Mouse (Mus musculus): ENCODE results near the gene Wdsub1. TPM values are rescaled to one million over a fixed set of nuclear protein-coding genes. Genes with fewer than 3 reads are reported as not detected.

Gene Wdsub1
- total and polyA plus RNA-seq, 3 experiments = 8.2 to 13.5 (median 12.9) TPM

- dilution Hi-C loops (cut with MboI; ENCODE audit: extremely low pct_ligation_motif_present, extremely low pct_unique_long_range_greater_than_20kb, low sequenced_read_pairs) (no loop called here), in situ Hi-C loops (cut with MboI; ENCODE audit: low pct_ligation_motif_present, low pct_unique_long_range_greater_than_20kb, low sequenced_read_pairs) (no loop called here)
- H3K27me3 ChIP-seq (replicated peaks) = no peaks in the 10 kb centered on the region
- H3K27ac ChIP-seq (ENCODE audit: insufficient read depth, low read depth) = no peak overlapping the region
- H3K4me2 ChIP-seq (ENCODE audit: insufficient read depth, low read depth, poor library complexity, severe bottlenecking) = no peak overlapping the region
- no peaks in the 10 kb centered on the region for H3K4me1 ChIP-seq (ENCODE audit: control insufficient read depth in 1 of 2, insufficient read depth in 2 of 2)
- no peak overlapping the region for H3K9ac ChIP-seq (ENCODE audit: insufficient read depth, low read depth)
- peaks cover 0 to 4% of the 10 kb centered on the region in 2 experiments for H3K36me3 ChIP-seq (replicated peaks in 1 of 2; ENCODE audit: control insufficient read depth in 1 of 2, insufficient read depth in 1 of 2, low read length in 1 of 2)
- no peaks in the 10 kb centered on the region for H3K79me2 ChIP-seq (replicated peaks; ENCODE audit: control insufficient read depth, extremely low read depth, insufficient read depth, poor library complexity, severe bottlenecking)
- no peak overlapping the region for H3K4me3 ChIP-seq (replicated peaks in 1 of 3; ENCODE audit: low read depth in 2 of 3, low read length in 2 of 3, poor library complexity in 1 of 3)
- no peak for DNase-seq (ENCODE audit: extremely low read depth)
- no peak for TF ChIP-seq RCOR1 (conservative IDR thresholded peaks at IDR 0.05; ENCODE audit: low read depth, low read length)
- no peak for TF ChIP-seq NRF1 (IDR thresholded peaks at IDR 0.05; ENCODE audit: low read depth, low read length)
- TF ChIP-seq ZNF384 (IDR thresholded peaks at IDR 0.05; ENCODE audit: low read depth, low read length) = no peak
- TF ChIP-seq IRF4 (IDR thresholded peaks at IDR 0.05; ENCODE audit: low read depth, low read length) = no peak
- no peak for TF ChIP-seq MAX (IDR thresholded peaks at IDR 0.05; ENCODE audit: low read length)
- no peak for TF ChIP-seq ZC3H11A (IDR thresholded peaks at IDR 0.05; ENCODE audit: low read depth, low read length)
- no peak for TF ChIP-seq SIN3A (IDR thresholded peaks at IDR 0.05; ENCODE audit: low read length)
- no peaks in the 10 kb centered on the region for H3K9me3 ChIP-seq (replicated peaks; ENCODE audit: low read length)
Measured at GRCm38 (mm10) chr2:59870526-59870925, 11.9 kb downstream of the Wdsub1 start.

GRCm38 (mm10) chr2:59862618-59863017 lies 19.8 kb downstream of the Wdsub1 start:
- Histone ChIP-seq H3K9me3 (replicated peaks; ENCODE audit: low read length) (no peaks in the 10 kb centered on the region), H3K79me2 (replicated peaks; ENCODE audit: control insufficient read depth, extremely low read depth, insufficient read depth, poor library complexity, severe bottlenecking) (no peaks in the 10 kb centered on the region), H3K4me2 (ENCODE audit: insufficient read depth, low read depth, poor library complexity, severe bottlenecking) (no peak overlapping the region), H3K4me3 (replicated peaks in 1 of 3; ENCODE audit: low read depth in 2 of 3, low read length in 2 of 3, poor library complexity in 1 of 3) (no peak overlapping the region), H3K9ac (ENCODE audit: insufficient read depth, low read depth) (no peak overlapping the region), H3K4me1 (ENCODE audit: control insufficient read depth in 1 of 2, insufficient read depth in 2 of 2) (no peaks in the 10 kb centered on the region), H3K27ac (ENCODE audit: insufficient read depth, low read depth) (no peak overlapping the region), H3K36me3 (replicated peaks in 1 of 2; ENCODE audit: control insufficient read depth in 1 of 2, insufficient read depth in 1 of 2, low read length in 1 of 2) (peaks cover 0 to 3% of the 10 kb centered on the region in 2 experiments), H3K27me3 (replicated peaks) (no peaks in the 10 kb centered on the region)
- DNase-seq (ENCODE audit: extremely low read depth) = no peak
- dilution Hi-C loops (cut with MboI; ENCODE audit: extremely low pct_ligation_motif_present, extremely low pct_unique_long_range_greater_than_20kb, low sequenced_read_pairs) (no loop called here), in situ Hi-C loops (cut with MboI; ENCODE audit: low pct_ligation_motif_present, low pct_unique_long_range_greater_than_20kb, low sequenced_read_pairs) (no loop called here)
- TF ChIP-seq MAFK (IDR thresholded peaks at IDR 0.05; ENCODE audit: insufficient replicate concordance, low read length) = 0 out of 2 replicates have a peak, but pooled peaks have one; percentile 61
- no peak for TF ChIP-seq ELF1 (IDR thresholded peaks at IDR 0.05; ENCODE audit: low read depth, low read length)

GRCm38 (mm10) chr2:59854363-59854762 lies 28.0 kb downstream of the Wdsub1 start:
- H3K4me3 ChIP-seq (replicated peaks in 1 of 3; ENCODE audit: low read depth in 2 of 3, low read length in 2 of 3, poor library complexity in 1 of 3) = no peak overlapping the region
- dilution Hi-C loops (cut with MboI; ENCODE audit: extremely low pct_ligation_motif_present, extremely low pct_unique_long_range_greater_than_20kb, low sequenced_read_pairs) (no loop called here), in situ Hi-C loops (cut with MboI; ENCODE audit: low pct_ligation_motif_present, low pct_unique_long_range_greater_than_20kb, low sequenced_read_pairs) (no loop called here)
- H3K4me2 ChIP-seq (ENCODE audit: insufficient read depth, low read depth, poor library complexity, severe bottlenecking) = no peak overlapping the region
- H3K9ac ChIP-seq (ENCODE audit: insufficient read depth, low read depth) = no peak overlapping the region
- no peak for DNase-seq (ENCODE audit: extremely low read depth)
- H3K27me3 ChIP-seq (replicated peaks) = no peaks in the 10 kb centered on the region
- H3K36me3 ChIP-seq (replicated peaks in 1 of 2; ENCODE audit: control insufficient read depth in 1 of 2, insufficient read depth in 1 of 2, low read length in 1 of 2) = peaks cover 0 to 3% of the 10 kb centered on the region in 2 experiments
- no peak for TF ChIP-seq USF1 (IDR thresholded peaks at IDR 0.05; ENCODE audit: low read depth, low read length)
- TF ChIP-seq IRF4 (IDR thresholded peaks at IDR 0.05; ENCODE audit: low read depth, low read length) = no peak
- no peak for TF ChIP-seq JUN (IDR thresholded peaks at IDR 0.05; ENCODE audit: insufficient read depth, low read depth, low read length)
- TF ChIP-seq RAD21 (IDR thresholded peaks at IDR 0.05; ENCODE audit: low read depth, low read length) = no peak
- TF ChIP-seq NRF1 (IDR thresholded peaks at IDR 0.05; ENCODE audit: low read depth, low read length) = no peak
- TF ChIP-seq SIN3A (IDR thresholded peaks at IDR 0.05; ENCODE audit: low read length) = no peak
- no peak for TF ChIP-seq UBTF (IDR thresholded peaks at IDR 0.05; ENCODE audit: low read depth, low read length)
- no peak for TF ChIP-seq USF2 (conservative IDR thresholded peaks at IDR 0.05; ENCODE audit: low read depth, low read length)
- TF ChIP-seq PAX5 (IDR thresholded peaks at IDR 0.05; ENCODE audit: low read length) = no peak
- TF ChIP-seq CHD2 (IDR thresholded peaks at IDR 0.05; ENCODE audit: low read length) = no peak
- no peak for TF ChIP-seq MAZ (IDR thresholded peaks at IDR 0.05; ENCODE audit: low read depth, low read length)
- TF ChIP-seq MEF2A (IDR thresholded peaks at IDR 0.05; ENCODE audit: borderline replicate concordance, low read depth, low read length) = no peak
- H3K27ac ChIP-seq (ENCODE audit: insufficient read depth, low read depth) = no peak overlapping the region
- H3K79me2 ChIP-seq (replicated peaks; ENCODE audit: control insufficient read depth, extremely low read depth, insufficient read depth, poor library complexity, severe bottlenecking) = no peaks in the 10 kb centered on the region
- H3K9me3 ChIP-seq (replicated peaks; ENCODE audit: low read length) = no peaks in the 10 kb centered on the region
- H3K4me1 ChIP-seq (ENCODE audit: control insufficient read depth in 1 of 2, insufficient read depth in 2 of 2) = peaks cover 0 to 7% of the 10 kb centered on the region in 2 experiments; a peak in 1 of 4 replicates

Measured in CH12.LX (cell line).